Comparison of ENCODE assay signal across 10 mouse cellular contexts in the genomic region with DNA sequence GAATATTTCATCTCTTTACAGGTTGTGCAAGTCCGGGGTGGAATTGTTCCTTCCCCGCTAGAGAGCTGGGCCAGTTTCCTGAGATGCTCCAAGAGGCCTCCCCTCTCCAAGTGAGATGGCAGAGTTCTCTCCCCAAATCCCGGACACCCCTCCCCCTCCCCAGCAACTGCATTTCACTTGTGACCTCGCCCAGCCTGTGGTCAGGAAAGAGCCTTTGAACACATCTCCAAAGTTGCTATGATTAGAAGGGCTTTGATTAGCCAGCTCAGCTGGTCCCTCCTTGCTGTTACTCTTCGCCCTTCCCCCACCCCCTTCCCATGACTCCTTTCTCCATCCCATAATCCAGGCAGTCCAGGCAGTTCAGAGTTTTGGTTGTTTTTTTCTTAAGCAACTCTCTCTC.
A peak's percentile ranks its signal among the peaks of the same experiment; 100 is the strongest.
DNase-seq lines count a peak whose midpoint lies in the region; ATAC-seq lines count a peak whose summit lies in the region.
"Had no signal": no experiment of that assay in that cellular context is flagged by ENCODE, and none has a peak within 500 bp of the region (broad histone marks: within the 10 kb centered on the region; RNA-seq: fewer than 3 reads in every experiment).

No protein-coding gene starts in this region.

- no peaks in the 10 kb centered on the region for H3K36me3 ChIP-seq in forebrain, embryonic 12.5 days (replicated peaks)
- H3K36me3 ChIP-seq in forebrain, embryonic 16.5 days (ENCODE audit: control insufficient read depth, insufficient read depth), result no peaks in the 10 kb centered on the region
- no peaks in the 10 kb centered on the region for H3K36me3 ChIP-seq in midbrain, embryonic 13.5 days
- H3K36me3 ChIP-seq in midbrain, embryonic 15.5 days (replicated peaks), result no peaks in the 10 kb centered on the region
- no peaks in the 10 kb centered on the region for H3K36me3 ChIP-seq in stomach, embryonic 14.5 days (ENCODE audit: control insufficient read depth, insufficient read depth, low read length)
- H3K36me3 ChIP-seq: hindbrain, embryonic 15.5 days had no signal

- H3K4me3 ChIP-seq in forebrain, embryonic 12.5 days (replicated peaks), result no peak overlapping the region
- no peak overlapping the region for H3K4me3 ChIP-seq in forebrain, embryonic 16.5 days (replicated peaks; ENCODE audit: low read length)
- no peak overlapping the region for H3K4me3 ChIP-seq in midbrain, embryonic 13.5 days (replicated peaks)
- no peak overlapping the region for H3K4me3 ChIP-seq in midbrain, embryonic 15.5 days
- no peak overlapping the region for H3K4me3 ChIP-seq in stomach, embryonic 14.5 days (ENCODE audit: low read depth, low read length)
- H3K4me3 ChIP-seq: erythroblast, embryonic 14.5 days; hindbrain, embryonic 15.5 days had no signal

- DNase-seq in kidney, postnatal 4 days, result peak; percentile 26 to 57
- DNase-seq in cerebellum, adult 9-10 months, result no peak

- H3K4me2 ChIP-seq in forebrain, embryonic 12.5 days, result peak overlapping the region; percentile 8; the same call in 1 of the 2 replicates
- H3K4me2 ChIP-seq in forebrain, embryonic 16.5 days (ENCODE audit: low read length), result no peak overlapping the region
- H3K4me2 ChIP-seq in midbrain, embryonic 13.5 days (replicated peaks), result 0 out of 2 replicates have a peak overlapping the region, but pooled peaks have one; percentile 6
- H3K4me2 ChIP-seq in midbrain, embryonic 15.5 days, result no peak overlapping the region
- 0 out of 2 replicates have a peak overlapping the region, but pooled peaks have one; percentile 2 for H3K4me2 ChIP-seq in stomach, embryonic 14.5 days (replicated peaks; ENCODE audit: low read depth, low read length)
- H3K4me2 ChIP-seq: hindbrain, embryonic 15.5 days had no signal

- ATAC-seq in forebrain, embryonic 12.5 days (ENCODE audit: low FRiP score), result no peak
- no peak for ATAC-seq in forebrain, embryonic 16.5 days
- no peak for ATAC-seq in midbrain, embryonic 13.5 days
- ATAC-seq in midbrain, embryonic 15.5 days (replicated peaks), result no peak
- ATAC-seq in stomach, embryonic 14.5 days (ENCODE audit: insufficient number of reproducible peaks, insufficient read depth, low FRiP score, low read depth), result no peak
- no peak for ATAC-seq in megakaryocyte-erythroid progenitor cell, adult 5-6 weeks (replicated peaks; ENCODE audit: low FRiP score, low TSS enrichment, poor library complexity, severe bottlenecking)

- 0 out of 2 replicates have a peak, but pooled peaks cover under 1% of the 10 kb centered on the region for H3K27me3 ChIP-seq in forebrain, embryonic 12.5 days
- no peaks in the 10 kb centered on the region for H3K27me3 ChIP-seq in forebrain, embryonic 16.5 days (replicated peaks; ENCODE audit: control insufficient read depth, insufficient read depth, low read length)
- H3K27me3 ChIP-seq in midbrain, embryonic 13.5 days, result no peaks in the 10 kb centered on the region
- no peaks in the 10 kb centered on the region for H3K27me3 ChIP-seq in midbrain, embryonic 15.5 days (replicated peaks)
- H3K27me3 ChIP-seq in stomach, embryonic 14.5 days (ENCODE audit: control insufficient read depth, insufficient read depth, low read length), result no peaks in the 10 kb centered on the region
- H3K27me3 ChIP-seq: hindbrain, embryonic 15.5 days had no signal

- 26% methylated on average over 5 of the region's 5 CpGs for WGBS in forebrain, embryonic 12.5 days
- 16% methylated on average over 5 of the region's 5 CpGs for WGBS in forebrain, embryonic 16.5 days
- 18% methylated on average over 5 of the region's 5 CpGs for WGBS in midbrain, embryonic 13.5 days
- 20% methylated on average over 5 of the region's 5 CpGs for WGBS in midbrain, embryonic 15.5 days
- 24% methylated on average over 5 of the region's 5 CpGs for WGBS in stomach, embryonic 14.5 days

- H3K9me3 ChIP-seq in forebrain, embryonic 12.5 days, result no peaks in the 10 kb centered on the region
- H3K9me3 ChIP-seq in forebrain, embryonic 16.5 days (ENCODE audit: control insufficient read depth, low read length), result no peaks in the 10 kb centered on the region; the same call in 1 of the 2 replicates
- no peaks in the 10 kb centered on the region for H3K9me3 ChIP-seq in midbrain, embryonic 13.5 days
- H3K9me3 ChIP-seq in midbrain, embryonic 15.5 days, result no peaks in the 10 kb centered on the region; the same call in 1 of the 2 replicates
- H3K9me3 ChIP-seq in stomach, embryonic 14.5 days (ENCODE audit: control insufficient read depth, low read depth, low read length), result no peaks in the 10 kb centered on the region
- H3K9me3 ChIP-seq: hindbrain, embryonic 15.5 days had no signal

- H3K9ac ChIP-seq in forebrain, embryonic 12.5 days, result no peak overlapping the region
- no peak overlapping the region for H3K9ac ChIP-seq in forebrain, embryonic 16.5 days (replicated peaks; ENCODE audit: low read depth, low read length)
- no peak overlapping the region for H3K9ac ChIP-seq in midbrain, embryonic 13.5 days (replicated peaks)
- H3K9ac ChIP-seq in midbrain, embryonic 15.5 days, result no peak overlapping the region
- H3K9ac ChIP-seq in stomach, embryonic 14.5 days (replicated peaks; ENCODE audit: low read depth, low read length), result no peak overlapping the region
- H3K9ac ChIP-seq: hindbrain, embryonic 15.5 days had no signal

- no peak overlapping the region for H3K27ac ChIP-seq in forebrain, embryonic 12.5 days
- no peak overlapping the region for H3K27ac ChIP-seq in forebrain, embryonic 16.5 days (ENCODE audit: low read length)
- H3K27ac ChIP-seq in midbrain, embryonic 13.5 days, result 0 out of 2 replicates have a peak overlapping the region, but pooled peaks have one; percentile 11
- no peak overlapping the region for H3K27ac ChIP-seq in midbrain, embryonic 15.5 days
- H3K27ac ChIP-seq in stomach, embryonic 14.5 days (ENCODE audit: low read length), result no peak overlapping the region
- H3K27ac ChIP-seq: hindbrain, embryonic 15.5 days had no signal

- peaks cover 12% of the 10 kb centered on the region for H3K4me1 ChIP-seq in forebrain, embryonic 12.5 days
- H3K4me1 ChIP-seq in forebrain, embryonic 16.5 days (replicated peaks; ENCODE audit: control insufficient read depth, insufficient read depth, low read length), result no peaks in the 10 kb centered on the region
- H3K4me1 ChIP-seq in midbrain, embryonic 13.5 days (replicated peaks), result peaks cover 16% of the 10 kb centered on the region
- peaks cover 10% of the 10 kb centered on the region; the same call in 1 of the 2 replicates for H3K4me1 ChIP-seq in midbrain, embryonic 15.5 days
- 0 out of 2 replicates have a peak, but pooled peaks cover 3% of the 10 kb centered on the region for H3K4me1 ChIP-seq in stomach, embryonic 14.5 days (ENCODE audit: control insufficient read depth, insufficient read depth, low read length)
- H3K4me1 ChIP-seq: hindbrain, embryonic 15.5 days had no signal

Comparison
In these comparisons a context has a peak if more than half of its experiments do, and no peak if none do; other contexts are left out.
1. H3K4me2 ChIP-seq: peak in forebrain, embryonic 12.5 days (single experiment), midbrain, embryonic 13.5 days (single experiment) and stomach, embryonic 14.5 days (single experiment); none in forebrain, embryonic 16.5 days (single experiment) and midbrain, embryonic 15.5 days (single experiment).